ENCODE assay signal across 8 mouse cellular contexts in the genomic region with DNA sequence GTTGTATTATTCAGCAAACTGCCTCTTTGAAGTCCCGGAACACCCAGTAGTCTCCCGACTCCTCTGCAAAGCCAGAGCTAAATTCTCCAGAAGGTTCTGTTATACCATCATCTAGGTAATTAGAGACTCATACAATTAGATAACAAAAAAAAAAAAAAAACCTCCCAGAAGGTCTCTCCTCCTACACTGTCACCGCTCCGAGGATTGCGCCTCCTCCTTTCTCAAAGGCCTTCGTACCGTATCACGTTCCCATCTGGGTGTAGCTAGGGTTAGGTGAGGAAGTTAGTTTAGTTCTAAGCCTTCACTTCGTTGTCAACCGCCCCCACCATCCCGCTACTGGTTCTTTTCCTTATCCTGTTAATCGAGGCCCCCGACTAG. TPM values are rescaled to one million over a fixed set of nuclear protein-coding genes. Genes with fewer than 3 reads are reported as not detected.
DNase-seq lines count a peak whose midpoint lies in the region; ATAC-seq and TF ChIP-seq lines count a peak whose summit lies in the region.

No protein-coding gene starts in this region.

- peaks cover 18% of the 10 kb centered on the region for H3K4me1 ChIP-seq in heart, embryonic 13.5 days
- H3K4me1 ChIP-seq in MEL (ENCODE audit: control insufficient read depth in 1 of 2, insufficient read depth in 2 of 2, low read length in 2 of 2) = peaks cover 3 to 7% of the 10 kb centered on the region in 2 experiments; a peak in 3 of 4 replicates
- H3K4me1 ChIP-seq in hindbrain, embryonic 11.5 days (replicated peaks; ENCODE audit: control insufficient read depth, insufficient read depth, low read length) = peaks cover 3% of the 10 kb centered on the region; the same call in 1 of the 2 replicates

- H3K36me3 ChIP-seq in heart, embryonic 13.5 days = peaks cover 45% of the 10 kb centered on the region
- H3K36me3 ChIP-seq in MEL (ENCODE audit: control insufficient read depth in 1 of 2, insufficient read depth in 2 of 2, low read length in 2 of 2) = peaks cover 29 to 31% of the 10 kb centered on the region in 2 experiments
- H3K36me3 ChIP-seq in hindbrain, embryonic 11.5 days (ENCODE audit: control insufficient read depth, insufficient read depth, low read length) = no peaks in the 10 kb centered on the region

- H3K4me2 ChIP-seq in heart, embryonic 13.5 days = peak overlapping the region; percentile 84
- H3K4me2 ChIP-seq in hindbrain, embryonic 11.5 days (replicated peaks; ENCODE audit: low read depth, low read length) = peak overlapping the region; percentile 56

- no peak; a peak in 1 of 4 replicates for TF ChIP-seq POLR2A in MEL (IDR thresholded peaks at IDR 0.05; ENCODE audit: control insufficient read depth in 1 of 2, insufficient read depth in 1 of 2, low read depth in 1 of 2, low read length in 2 of 2, poor library complexity in 1 of 2)

- ATAC-seq in heart, embryonic 13.5 days (ENCODE audit: extremely low read depth, insufficient number of reproducible peaks, low FRiP score, low TSS enrichment) = peak; percentile 4; the same call in 1 of the 2 replicates
- peak; percentile 55; the same call in 1 of the 2 replicates for ATAC-seq in hindbrain, embryonic 11.5 days (ENCODE audit: low FRiP score)
- peak; percentile 87 for ATAC-seq in megakaryocyte-erythroid progenitor cell, adult 5-6 weeks (replicated peaks; ENCODE audit: low FRiP score, low TSS enrichment, poor library complexity, severe bottlenecking)

- TF ChIP-seq EP300 in MEL (IDR thresholded peaks at IDR 0.05; ENCODE audit: low read depth in 1 of 2, low read length in 2 of 2) = peak; percentile 56 to 59

- no peak for DNase-seq in heart, adult 8-10 months (ENCODE audit: low spot score)
- no peak for DNase-seq in MEL (ENCODE audit: low read depth, low spot score)
- DNase-seq in hindbrain, embryonic 11.5 days (ENCODE audit: low spot score) = no peak
- no peak for DNase-seq in ovary, postnatal 36 days (ENCODE audit: low spot score)
- DNase-seq in ovary, adult 18-20 months (ENCODE audit: low spot score) = no peak
- no peak for DNase-seq in retina, postnatal 1 day

- 6% methylated on average over 13 of the region's 13 CpGs for WGBS in heart, embryonic 13.5 days
- 10% methylated on average over 13 of the region's 13 CpGs for WGBS in hindbrain, embryonic 11.5 days

- H3K9me3 ChIP-seq in heart, embryonic 13.5 days = no peaks in the 10 kb centered on the region
- no peaks in the 10 kb centered on the region for H3K9me3 ChIP-seq in MEL (replicated peaks; ENCODE audit: insufficient read depth, low read length)
- H3K9me3 ChIP-seq in hindbrain, embryonic 11.5 days (ENCODE audit: control insufficient read depth, low read length) = no peaks in the 10 kb centered on the region

- no peak for TF ChIP-seq RAD21 in MEL (IDR thresholded peaks at IDR 0.05; ENCODE audit: low read depth, low read length)

- no peaks in the 10 kb centered on the region for H3K27me3 ChIP-seq in heart, embryonic 13.5 days (replicated peaks)
- H3K27me3 ChIP-seq in MEL (ENCODE audit: control insufficient read depth in 1 of 2, insufficient read depth in 2 of 2, low read length in 2 of 2) = no peaks in the 10 kb centered on the region
- no peaks in the 10 kb centered on the region for H3K27me3 ChIP-seq in hindbrain, embryonic 11.5 days (ENCODE audit: control insufficient read depth, insufficient read depth, low read length)

- peaks cover 17% of the 10 kb centered on the region for H3K79me2 ChIP-seq in MEL (ENCODE audit: control insufficient read depth, insufficient read depth, low read length, poor library complexity)

- peak overlapping the region; percentile 53 for H3K27ac ChIP-seq in heart, embryonic 13.5 days (replicated peaks)
- peak overlapping the region; percentile 97 for H3K27ac ChIP-seq in MEL (ENCODE audit: control insufficient read depth, low read depth, low read length)
- no peak overlapping the region for H3K27ac ChIP-seq in hindbrain, embryonic 11.5 days (ENCODE audit: low read depth, low read length)

- peak overlapping the region; percentile 76 for H3K4me3 ChIP-seq in heart, embryonic 13.5 days
- peak overlapping the region; percentile 58 to 68 for H3K4me3 ChIP-seq in MEL (ENCODE audit: control insufficient read depth in 1 of 2, insufficient read depth in 1 of 2, low read depth in 2 of 2, low read length in 2 of 2)
- H3K4me3 ChIP-seq in hindbrain, embryonic 11.5 days (ENCODE audit: low read depth, low read length) = peak overlapping the region; percentile 60

- H3K9ac ChIP-seq in heart, embryonic 13.5 days = peak overlapping the region; percentile 92
- peak overlapping the region; percentile 65 for H3K9ac ChIP-seq in MEL (ENCODE audit: control insufficient read depth, low read depth, low read length, poor library complexity, severe bottlenecking)
- H3K9ac ChIP-seq in hindbrain, embryonic 11.5 days (ENCODE audit: low read depth, low read length) = peak overlapping the region; percentile 76; the same call in 1 of the 2 replicates

- TF ChIP-seq CTCF in MEL (IDR thresholded peaks at IDR 0.05 in 2 of 3, conservative IDR thresholded peaks at IDR 0.05 in 1 of 3; ENCODE audit: control insufficient read depth in 1 of 3, insufficient read depth in 1 of 3, low read depth in 2 of 3, low read length in 3 of 3, poor library complexity in 1 of 3, severe bottlenecking in 1 of 3) = no peak

TF ChIP-seq in MEL, 35 proteins besides CTCF, POLR2A, EP300 and RAD21 (continues in another document):
- TF ChIP-seq MXI1 (IDR thresholded peaks at IDR 0.05; ENCODE audit: low read depth, low read length) = peak; percentile 82
- TF ChIP-seq CHD2 (IDR thresholded peaks at IDR 0.05; ENCODE audit: low read length) = 0 out of 2 replicates have a peak, but pooled peaks have one; percentile 5
- TF ChIP-seq POLR2AphosphoS5 (IDR thresholded peaks at IDR 0.05; ENCODE audit: borderline replicate concordance, low read depth, low read length) = no peak
- no peak for TF ChIP-seq HCFC1 (IDR thresholded peaks at IDR 0.05; ENCODE audit: low read depth, low read length)
- TF ChIP-seq CHD1 (IDR thresholded peaks at IDR 0.05; ENCODE audit: low read depth, low read length) = no peak; the same call in 1 of the 2 replicates
- TF ChIP-seq USF2 (IDR thresholded peaks at IDR 0.05; ENCODE audit: borderline replicate concordance in 1 of 2, insufficient read depth in 1 of 2, low read depth in 1 of 2, low read length in 2 of 2) = no peak
- peak; percentile 59; the same call in 1 of the 2 replicates for TF ChIP-seq ZKSCAN1 (IDR thresholded peaks at IDR 0.05; ENCODE audit: low read depth, low read length)
- peak; percentile 79; the same call in 1 of the 2 replicates for TF ChIP-seq SIN3A (IDR thresholded peaks at IDR 0.05; ENCODE audit: low read length)
- TF ChIP-seq ELF1 (IDR thresholded peaks at IDR 0.05; ENCODE audit: low read depth, low read length) = no peak
- TF ChIP-seq BHLHE40 (IDR thresholded peaks at IDR 0.05; ENCODE audit: borderline replicate concordance, low read depth, low read length) = peak; percentile 70
- TF ChIP-seq GABPA (IDR thresholded peaks at IDR 0.05; ENCODE audit: low read depth, low read length) = no peak
- TF ChIP-seq JUND (IDR thresholded peaks at IDR 0.05; ENCODE audit: low read depth, low read length) = 0 out of 2 replicates have a peak, but pooled peaks have one; percentile 28
- TF ChIP-seq TBP (IDR thresholded peaks at IDR 0.05; ENCODE audit: low read depth, low read length) = peak; percentile 74
- TF ChIP-seq TAL1 (IDR thresholded peaks at IDR 0.05; ENCODE audit: low read length) = no peak

RNA-seq across cellular contexts. Expression of a gene that starts 0.9 kb away (rescaled TPM):
- polyA plus RNA-seq in heart, embryonic 13.5 days (2015; fragmentation: Nextera tagmentation; extraction: Ambion mirVana) = 35.0 and 39.3 TPM in 2 replicates
- 10 to 100 TPM; 35.4 to 43.8 (median 40.9) TPM for total RNA-seq in heart, adult 8-10 months (2022)
- total RNA-seq in MEL (2012; rRNA removed) = 52.5 and 57.3 TPM in 2 replicates
- 10 to 100 TPM; 44.9 to 70.1 TPM for polyA plus RNA-seq in MEL (2012; ENCODE audit: insufficient read depth in 1 of 2, insufficient read length in 2 of 2, low read depth in 1 of 2, low replicate concordance in 2 of 2, missing spikeins in 1 of 2)
- polyA plus RNA-seq in hindbrain, embryonic 11.5 days (2014; fragmentation: Nextera tagmentation; extraction: Ambion mirVana) = 22.1 and 24.1 TPM in 2 replicates
- 14.0 and 15.1 TPM in 2 replicates for total RNA-seq in megakaryocyte-erythroid progenitor cell, adult 5-6 weeks (2014; fragmentation: Nextera tagmentation)
- 25.2 and 34.4 TPM in 2 replicates for total RNA-seq in megakaryocyte-erythroid progenitor cell, adult 5-6 weeks (2017)

RNA-seq across cellular contexts. Expression of a gene that starts 10.5 kb away (rescaled TPM):
- 10.5 and 10.7 TPM in 2 replicates for polyA plus RNA-seq in heart, embryonic 13.5 days (2015; fragmentation: Nextera tagmentation; extraction: Ambion mirVana)
- total RNA-seq in heart, adult 8-10 months (2022) = 10 to 100 TPM; 13.7 to 18.6 (median 16.9) TPM
- 151 and 154 TPM in 2 replicates for total RNA-seq in MEL (2012; rRNA removed)
- 100 to 1,000 TPM; 139 to 745 TPM for polyA plus RNA-seq in MEL (2012; ENCODE audit: insufficient read depth in 1 of 2, insufficient read length in 2 of 2, low read depth in 1 of 2, low replicate concordance in 2 of 2, missing spikeins in 1 of 2)
- 36.9 and 40.5 TPM in 2 replicates for polyA plus RNA-seq in hindbrain, embryonic 11.5 days (2014; fragmentation: Nextera tagmentation; extraction: Ambion mirVana)
- 60.4 and 70.3 TPM in 2 replicates for total RNA-seq in megakaryocyte-erythroid progenitor cell, adult 5-6 weeks (2014; fragmentation: Nextera tagmentation)
- 51.7 and 60.3 TPM in 2 replicates for total RNA-seq in megakaryocyte-erythroid progenitor cell, adult 5-6 weeks (2017)

RNA-seq across cellular contexts. Expression of a gene that starts 35.4 kb away (rescaled TPM):
- polyA plus RNA-seq in heart, embryonic 13.5 days (2015; fragmentation: Nextera tagmentation; extraction: Ambion mirVana) = not detected in 2 replicates
- total RNA-seq in heart, adult 8-10 months (2022) = under 1 TPM in 3 of 4 experiments, not detected in 1; 0.63 to 0.85 (median 0.63) TPM
- not detected in 2 replicates for total RNA-seq in MEL (2012; rRNA removed)
- under 1 TPM in 1 of 2 experiments, not detected in 1; 0.18 TPM for polyA plus RNA-seq in MEL (2012; ENCODE audit: insufficient read depth in 1 of 2, insufficient read length in 2 of 2, low read depth in 1 of 2, low replicate concordance in 2 of 2, missing spikeins in 1 of 2)
- polyA plus RNA-seq in hindbrain, embryonic 11.5 days (2014; fragmentation: Nextera tagmentation; extraction: Ambion mirVana) = not detected in 2 replicates
- total RNA-seq in megakaryocyte-erythroid progenitor cell, adult 5-6 weeks (2014; fragmentation: Nextera tagmentation) = not detected in 2 replicates
- not detected in 2 replicates for total RNA-seq in megakaryocyte-erythroid progenitor cell, adult 5-6 weeks (2017)

RNA-seq across cellular contexts. Expression of a gene that starts 50.0 kb away (rescaled TPM):
- not detected in 2 replicates for polyA plus RNA-seq in heart, embryonic 13.5 days (2015; fragmentation: Nextera tagmentation; extraction: Ambion mirVana)
- total RNA-seq in heart, adult 8-10 months (2022) = not detected
- not detected in 2 replicates for total RNA-seq in MEL (2012; rRNA removed)
- not detected for polyA plus RNA-seq in MEL (2012; ENCODE audit: insufficient read depth in 1 of 2, insufficient read length in 2 of 2, low read depth in 1 of 2, low replicate concordance in 2 of 2, missing spikeins in 1 of 2)
- not detected in 2 replicates for polyA plus RNA-seq in hindbrain, embryonic 11.5 days (2014; fragmentation: Nextera tagmentation; extraction: Ambion mirVana)
- total RNA-seq in megakaryocyte-erythroid progenitor cell, adult 5-6 weeks (2014; fragmentation: Nextera tagmentation) = not detected in 2 replicates
- not detected in 2 replicates for total RNA-seq in megakaryocyte-erythroid progenitor cell, adult 5-6 weeks (2017)

Comparison
In these comparisons a context has a peak if more than half of its experiments do, and no peak if none do; other contexts are left out.
1. ATAC-seq: peak in every context shown above with its lines; median percentile 87 in megakaryocyte-erythroid progenitor cell, adult 5-6 weeks; 55 in hindbrain, embryonic 11.5 days; 4 in heart, embryonic 13.5 days.